Mouse (Mus musculus) forebrain, embryonic 10.5 days (tissue): Measurements from ENCODE around the gene Ctsc. TPM values are rescaled to one million over a fixed set of nuclear protein-coding genes. Genes with fewer than 3 reads are reported as not detected.

ENCODE experiments used
- DNase-seq: peaks from one replicate; pipeline ENCODE4 v3.0.0-alpha.2; 2017; ENCODE audit warnings: low spot score; ENCODE audit errors: extremely low spot score
- H3K27ac ChIP-seq: fragments of 300-500 bp; sonication (generic); 2 replicates; pipeline ENCODE4 v1.5.1; 2016; ENCODE audit warnings: mild to moderate bottlenecking
- H3K27me3 ChIP-seq: fragments of 300-500 bp; sonication (generic); 2 replicates; pipeline ENCODE4 v1.6.1; 2016; ENCODE audit warnings: mild to moderate bottlenecking; ENCODE audit not compliant: poor library complexity, severe bottlenecking
- H3K36me3 ChIP-seq: fragments of 300-500 bp; sonication (generic); replicated peaks from 2 replicates; pipeline ENCODE4 v1.6.1; 2016; ENCODE audit warnings: mild to moderate bottlenecking, moderate library complexity
- H3K4me1 ChIP-seq: fragments of 300-500 bp; sonication (generic); 2 replicates; pipeline ENCODE4 v1.6.1; 2016
- H3K4me3 ChIP-seq: fragments of 300-500 bp; sonication (generic); 2 replicates; pipeline ENCODE4 v1.5.1; 2016; ENCODE audit warnings: mild to moderate bottlenecking, moderate library complexity
- H3K9me3 ChIP-seq: fragments of 300-500 bp; sonication (generic); 2 replicates; pipeline ENCODE4 v1.6.1; 2016; ENCODE audit warnings: mild to moderate bottlenecking, moderate library complexity
- WGBS: fragments of 180-500 bp; shearing (Covaris S2); methylation state at CpG from one replicate; pipeline ENCODE4 v1.1.7; 2016; 5-methylcytosine and 5-hydroxymethylcytosine counted together
- polyA plus RNA-seq: library from polyadenylated mRNA; unstranded; fragments of >200 nt; fragmentation: Nextera tagmentation; extraction: Ambion mirVana; gene quantifications from 2 replicates; pipeline ENCODE4 v1.2.1, GENCODE M21; 2016

Ctsc gene
- polyA plus RNA-seq, 1 experiment from 2014 or later, result 24.1 TPM

DNA sequence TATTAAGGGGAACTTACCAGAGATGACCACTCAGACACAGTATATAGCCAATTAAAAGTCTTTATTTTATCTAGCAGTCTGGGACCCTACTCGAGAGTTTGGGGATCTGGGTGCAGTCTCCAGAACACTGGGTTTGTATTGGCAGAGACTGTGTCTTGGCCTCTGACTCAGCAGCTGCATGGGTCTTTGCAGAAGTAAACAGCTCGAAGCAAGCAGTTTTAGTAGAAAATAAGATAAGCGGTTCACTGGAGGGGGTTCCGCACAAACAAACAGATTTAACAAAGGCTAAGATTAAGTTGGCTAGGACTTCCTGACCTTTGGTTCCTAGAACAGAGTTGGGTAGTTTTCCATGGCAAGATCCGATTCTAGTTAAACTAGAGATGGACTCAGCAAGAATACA, 13.0 kb upstream of the Ctsc start:
- Histone ChIP-seq H3K9me3 (no peaks in the 10 kb centered on the region), H3K27me3 (no peaks in the 10 kb centered on the region), H3K36me3 (no peaks in the 10 kb centered on the region), H3K27ac (no peak overlapping the region), H3K4me3 (no peak overlapping the region), H3K4me1 (no peaks in the 10 kb centered on the region)
- DNase-seq, result no peak
- 81% methylated on average over 5 of the region's 5 CpGs for WGBS

DNA sequence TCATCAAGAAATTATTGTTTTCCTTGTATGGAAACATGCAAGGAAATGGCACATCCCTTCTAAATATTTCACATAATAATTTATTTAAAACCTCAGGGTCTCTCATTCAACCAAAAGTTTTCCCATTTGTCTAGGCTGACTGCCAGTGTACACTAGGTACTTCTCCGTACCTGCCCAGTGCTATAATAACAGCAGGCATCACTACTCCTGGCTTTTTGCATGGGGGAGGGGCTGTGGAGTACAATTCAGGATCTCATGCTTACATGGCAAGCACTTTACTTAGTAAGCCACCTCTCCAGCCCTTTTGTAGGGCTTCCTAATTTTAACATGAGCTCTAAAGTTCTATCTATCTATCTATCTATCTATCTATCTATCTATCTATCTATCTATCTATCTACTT, 8.0 kb upstream of the Ctsc start:
- H3K9me3 ChIP-seq, result no peaks in the 10 kb centered on the region

DNA sequence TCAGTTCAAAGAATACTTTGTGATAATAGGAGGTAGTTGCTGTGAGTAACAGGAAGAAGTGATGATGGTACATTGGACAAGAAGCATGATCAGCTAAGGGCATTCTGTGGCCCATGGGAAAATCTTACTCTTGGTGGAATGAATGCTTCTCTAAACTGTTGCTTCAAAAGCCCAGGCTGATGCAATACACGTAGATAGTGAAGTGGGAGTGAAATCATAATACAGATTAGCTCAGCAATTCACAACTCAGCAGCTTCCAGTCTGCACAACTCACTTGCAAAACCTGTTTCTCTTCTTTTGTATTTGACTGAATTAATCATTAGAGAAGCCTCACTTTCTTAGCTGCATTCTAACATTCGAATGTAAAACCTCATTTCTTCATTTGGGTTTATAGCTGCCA, 6.4 kb upstream of the Ctsc start:
- Histone ChIP-seq H3K4me1 (no peaks in the 10 kb centered on the region), H3K4me3 (no peak overlapping the region), H3K9me3 (no peaks in the 10 kb centered on the region), H3K36me3 (no peaks in the 10 kb centered on the region), H3K27me3 (no peaks in the 10 kb centered on the region), H3K27ac (no peak overlapping the region)
- no peak for DNase-seq
- WGBS, result 70% methylated on average over 2 of the region's 2 CpGs

More for the DNA sequence above, 8.0 kb upstream of the Ctsc start:
- Histone ChIP-seq H3K36me3 (no peaks in the 10 kb centered on the region), H3K27me3 (no peaks in the 10 kb centered on the region), H3K27ac (no peak overlapping the region), H3K4me1 (no peaks in the 10 kb centered on the region), H3K4me3 (no peak overlapping the region)
- no peak for DNase-seq
- 87% methylated on average over 1 of the region's 1 CpGs for WGBS

DNA sequence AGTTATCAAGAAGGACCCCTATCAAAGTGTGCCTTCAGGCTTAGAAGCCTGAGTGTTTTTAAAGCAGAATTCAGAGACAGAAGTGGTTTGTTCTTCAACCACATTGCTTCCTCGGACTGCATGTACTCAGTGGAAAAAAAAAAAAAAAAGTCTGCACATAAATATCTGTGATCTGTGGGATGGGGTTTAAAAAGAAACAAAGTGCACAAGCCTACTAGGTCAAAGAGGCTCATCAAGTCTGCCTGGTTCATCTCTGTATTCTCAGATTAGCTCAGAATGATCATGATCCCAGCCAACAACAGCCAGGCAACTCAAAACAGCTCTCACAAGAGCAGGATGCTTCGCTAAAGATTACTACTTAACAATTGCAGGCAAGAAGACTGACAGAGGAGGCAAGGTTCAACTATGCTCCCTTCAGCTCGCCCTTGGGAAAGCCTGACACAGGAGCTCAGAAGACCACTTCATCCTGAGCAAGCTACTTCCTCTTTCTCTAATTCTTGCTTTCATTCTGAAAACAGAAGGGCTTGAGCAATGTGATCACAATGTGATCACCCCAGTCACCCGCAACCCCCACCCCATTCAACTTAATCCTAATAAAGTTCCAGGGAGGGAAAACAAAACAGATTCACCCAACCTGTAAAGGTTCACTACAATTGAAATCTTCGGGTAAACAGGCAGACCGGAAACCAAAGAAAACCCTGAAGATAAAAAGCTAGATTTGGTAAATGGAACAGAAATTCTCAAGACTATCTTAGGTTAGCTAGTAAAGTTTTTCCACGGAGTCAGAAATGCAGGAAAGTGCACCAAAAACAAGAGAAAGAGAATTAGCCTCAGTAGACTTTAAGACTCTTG, 745 bp upstream of the Ctsc start:
- Histone ChIP-seq H3K36me3 (peaks cover 4% of the 10 kb centered on the region; the same call in 1 of the 2 replicates), H3K27ac (no peak overlapping the region), H3K4me3 (peak overlapping the region; percentile 63), H3K9me3 (no peaks in the 10 kb centered on the region), H3K4me1 (peaks cover 15% of the 10 kb centered on the region), H3K27me3 (no peaks in the 10 kb centered on the region)
- WGBS, result 32% methylated on average over 7 of the region's 7 CpGs
- DNase-seq, result no peak

DNA sequence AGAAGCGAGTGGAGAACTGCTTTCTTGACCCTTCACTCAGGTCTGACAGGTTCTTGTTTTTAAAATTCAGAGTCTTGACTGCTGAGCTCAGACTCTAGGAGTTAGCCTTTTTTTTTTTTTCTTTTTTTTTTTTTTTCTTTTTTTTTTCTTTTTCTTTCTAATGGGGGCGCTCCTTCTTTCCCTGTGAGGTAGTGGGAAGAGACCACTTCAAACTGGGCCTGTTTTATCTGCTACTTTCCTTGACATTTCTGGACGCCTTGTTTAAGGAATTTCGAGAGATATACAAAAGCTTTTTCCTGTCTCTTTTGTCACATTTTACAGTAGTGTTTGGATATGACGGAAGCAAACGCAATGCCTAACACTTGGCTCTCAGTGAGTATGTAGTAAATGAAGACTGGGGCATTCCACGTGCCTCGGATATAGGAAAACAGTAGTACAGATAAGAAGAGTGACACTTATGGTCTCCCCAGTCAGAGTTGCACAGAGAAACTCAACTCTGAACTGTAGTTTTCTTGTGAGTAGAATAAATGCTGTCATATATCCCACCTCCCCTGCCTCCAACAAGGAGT, 827 bp downstream of the Ctsc start:
- H3K27ac ChIP-seq, result peak overlapping the region; percentile 84; the same call in 1 of the 2 replicates
- no peaks in the 10 kb centered on the region for H3K9me3 ChIP-seq
- H3K4me1 ChIP-seq, result peaks cover 15% of the 10 kb centered on the region
- no peaks in the 10 kb centered on the region for H3K27me3 ChIP-seq
- no peak for DNase-seq
- H3K36me3 ChIP-seq, result peaks cover 4% of the 10 kb centered on the region; the same call in 1 of the 2 replicates
- 70% methylated on average over 8 of the region's 8 CpGs for WGBS
- peak overlapping the region; percentile 63 for H3K4me3 ChIP-seq

DNA sequence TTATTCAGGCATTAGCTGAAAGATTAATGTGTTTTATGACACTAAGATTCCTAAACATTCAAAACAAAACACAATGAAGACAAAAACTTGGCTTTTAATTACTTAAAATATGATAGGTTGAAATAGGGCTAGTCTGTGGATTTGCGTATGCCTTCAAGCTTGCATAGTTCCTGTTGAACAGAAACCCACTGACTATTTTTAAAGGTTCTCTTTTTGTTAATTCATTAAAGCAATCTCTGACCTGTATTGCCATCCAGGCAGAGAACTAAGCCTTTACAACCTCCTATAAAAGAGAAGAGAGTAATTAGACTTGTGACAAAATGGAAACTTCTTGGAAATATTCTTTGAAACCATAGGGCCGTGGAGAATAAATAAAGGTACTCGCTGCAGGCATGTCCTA, 7.4 kb downstream of the Ctsc start:
- 78% methylated on average over 3 of the region's 3 CpGs for WGBS
- H3K4me1 ChIP-seq, result no peaks in the 10 kb centered on the region; the same call in 1 of the 2 replicates
- no peaks in the 10 kb centered on the region for H3K27me3 ChIP-seq
- H3K36me3 ChIP-seq, result peaks cover 4% of the 10 kb centered on the region; the same call in 1 of the 2 replicates
- no peak for DNase-seq
- H3K27ac ChIP-seq, result no peak overlapping the region
- H3K4me3 ChIP-seq, result no peak overlapping the region
- no peaks in the 10 kb centered on the region for H3K9me3 ChIP-seq

DNA sequence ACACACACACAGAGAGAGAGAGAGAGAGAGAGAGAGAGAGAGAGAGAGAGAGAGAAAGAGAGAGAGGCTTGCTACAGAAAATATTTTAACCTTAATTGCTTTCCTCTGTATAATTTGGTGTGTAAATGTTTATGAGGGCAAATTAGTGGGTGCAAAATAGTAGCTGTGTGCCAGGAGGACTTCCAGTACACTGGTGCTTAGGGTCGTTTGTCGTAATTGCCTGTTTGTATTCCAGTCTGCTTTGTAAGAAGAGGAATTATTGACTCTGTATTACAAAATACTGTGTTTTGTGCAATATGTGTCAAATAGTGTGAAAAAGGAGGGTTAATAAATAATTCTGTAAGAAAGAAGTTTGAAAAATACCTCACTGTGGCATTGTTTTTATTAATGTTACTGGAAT, 13.2 kb downstream of the Ctsc start:
- 77% methylated on average over 2 of the region's 2 CpGs for WGBS
- H3K27ac ChIP-seq, result no peak overlapping the region
- peaks cover under 1% of the 10 kb centered on the region for H3K4me1 ChIP-seq
- no peaks in the 10 kb centered on the region for H3K27me3 ChIP-seq
- H3K4me3 ChIP-seq, result no peak overlapping the region
- H3K36me3 ChIP-seq, result no peaks in the 10 kb centered on the region
- no peak for DNase-seq
- H3K9me3 ChIP-seq, result no peaks in the 10 kb centered on the region

DNA sequence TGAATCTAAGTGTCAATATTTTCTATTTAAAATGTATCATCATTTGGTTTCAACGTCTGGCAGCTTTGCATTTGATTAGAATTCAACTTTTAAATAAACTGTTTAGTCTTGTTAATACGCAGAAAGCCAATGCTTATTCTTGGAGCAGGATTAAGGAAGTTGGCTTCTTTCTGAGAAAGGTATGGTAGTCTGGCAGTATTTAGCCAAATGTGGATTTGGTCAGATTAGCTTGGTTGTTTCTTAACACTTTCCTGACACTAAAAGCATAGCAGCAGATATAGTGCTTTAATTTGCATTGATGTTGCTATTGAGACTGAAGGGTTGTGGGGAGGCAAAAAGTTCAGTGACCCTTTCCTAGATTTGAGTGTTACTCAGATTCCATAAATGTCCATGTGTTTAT, 14.2 kb downstream of the Ctsc start:
- Histone ChIP-seq H3K9me3 (no peaks in the 10 kb centered on the region), H3K4me1 (peaks cover 6% of the 10 kb centered on the region), H3K36me3 (no peaks in the 10 kb centered on the region), H3K4me3 (no peak overlapping the region), H3K27me3 (no peaks in the 10 kb centered on the region), H3K27ac (no peak overlapping the region)
- WGBS, result 81% methylated on average over 2 of the region's 2 CpGs
- DNase-seq, result no peak

DNA sequence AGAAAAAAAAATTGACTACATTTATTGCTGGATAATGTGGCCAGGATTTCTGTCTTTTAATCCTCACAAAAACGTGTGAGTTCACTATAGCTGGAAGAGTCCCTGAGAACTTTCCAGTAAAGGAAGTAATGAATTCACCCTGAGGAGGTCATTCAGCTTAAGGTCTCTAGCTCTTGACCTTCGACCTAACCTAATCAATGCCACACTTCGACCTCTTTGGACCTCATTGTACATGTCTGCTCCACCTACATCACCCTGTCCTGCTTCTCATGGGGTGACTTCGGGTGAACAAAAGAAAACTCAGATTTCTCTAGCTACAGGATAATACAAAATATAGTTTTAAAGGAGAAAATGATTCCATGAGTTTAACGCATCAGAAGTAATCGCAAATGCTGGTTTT, 16.0 kb downstream of the Ctsc start:
- Histone ChIP-seq H3K4me1 (peaks cover 6% of the 10 kb centered on the region; the same call in 1 of the 2 replicates), H3K9me3 (no peaks in the 10 kb centered on the region), H3K27ac (no peak overlapping the region), H3K27me3 (no peaks in the 10 kb centered on the region), H3K36me3 (no peaks in the 10 kb centered on the region), H3K4me3 (no peak overlapping the region)
- DNase-seq, result no peak
- WGBS, result 56% methylated on average over 6 of the region's 6 CpGs

DNA sequence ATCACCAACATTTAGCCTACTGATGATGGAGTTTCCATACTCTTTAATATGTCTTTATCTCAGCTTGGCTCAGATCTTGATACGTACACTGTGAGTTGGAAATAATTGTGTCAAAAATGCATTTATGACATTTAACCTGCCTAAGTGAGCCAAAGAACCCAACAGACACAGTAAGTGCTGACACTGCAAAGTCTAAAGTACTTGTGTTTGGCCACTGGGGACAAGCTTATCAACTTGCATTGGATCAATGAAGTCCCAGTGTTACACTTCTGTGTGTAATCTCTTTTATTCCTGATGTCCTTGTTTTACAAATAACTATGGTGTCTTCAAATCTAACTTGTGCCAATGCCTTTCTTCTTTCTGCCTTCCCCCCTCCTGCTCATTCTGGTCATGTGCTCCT, 18.1 kb downstream of the Ctsc start:
- Histone ChIP-seq H3K4me3 (no peak overlapping the region), H3K27ac (no peak overlapping the region), H3K27me3 (no peaks in the 10 kb centered on the region), H3K9me3 (no peaks in the 10 kb centered on the region), H3K36me3 (0 out of 2 replicates have a peak, but pooled peaks cover 3% of the 10 kb centered on the region), H3K4me1 (peaks cover 6% of the 10 kb centered on the region; the same call in 1 of the 2 replicates)
- WGBS, result 92% methylated on average over 1 of the region's 1 CpGs
- no peak for DNase-seq

DNA sequence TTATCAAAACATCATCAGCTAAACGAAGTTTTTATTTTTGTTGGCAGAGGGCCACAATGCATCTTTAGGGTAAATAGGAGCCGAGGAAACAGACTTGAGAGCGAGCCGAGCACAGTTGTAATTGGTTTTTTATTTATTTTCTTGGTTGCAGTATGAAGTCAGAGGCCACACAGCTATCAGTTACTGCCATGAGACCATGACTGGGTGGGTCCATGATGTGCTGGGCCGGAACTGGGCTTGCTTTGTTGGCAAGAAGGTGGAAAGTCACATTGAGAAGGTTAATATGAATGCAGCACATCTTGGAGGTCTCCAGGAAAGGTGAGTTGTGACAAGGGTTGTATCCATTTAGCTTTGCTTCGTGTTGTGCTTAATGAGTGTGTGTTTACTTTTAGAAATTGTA, 19.0 kb downstream of the Ctsc start:
- 87% methylated on average over 6 of the region's 6 CpGs for WGBS
- H3K27me3 ChIP-seq, result no peaks in the 10 kb centered on the region
- no peak overlapping the region for H3K4me3 ChIP-seq
- peaks cover 6% of the 10 kb centered on the region; the same call in 1 of the 2 replicates for H3K4me1 ChIP-seq
- no peak for DNase-seq
- H3K9me3 ChIP-seq, result no peaks in the 10 kb centered on the region
- H3K36me3 ChIP-seq, result 0 out of 2 replicates have a peak, but pooled peaks cover 3% of the 10 kb centered on the region
- H3K27ac ChIP-seq, result no peak overlapping the region

DNA sequence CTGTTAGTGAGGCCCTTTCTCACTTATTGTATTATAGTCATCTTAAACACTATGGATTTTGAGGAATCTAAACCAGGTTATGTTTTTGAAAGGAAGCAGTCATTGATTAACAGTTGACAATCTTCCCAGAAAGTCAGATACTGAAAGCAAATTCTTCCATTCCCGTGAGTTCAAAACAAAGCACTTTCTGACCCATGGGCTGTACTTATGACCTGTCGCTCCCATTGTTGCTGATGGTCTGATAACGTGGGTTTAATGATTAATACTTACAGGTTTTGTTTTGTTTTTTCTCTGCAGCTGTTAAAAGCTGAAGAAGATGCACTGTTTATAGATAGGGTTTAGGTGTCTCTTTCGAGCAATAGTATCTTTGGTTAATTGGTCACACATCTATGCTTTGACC, 27.9 kb downstream of the Ctsc start:
- no peaks in the 10 kb centered on the region; the same call in 1 of the 2 replicates for H3K36me3 ChIP-seq
- H3K27me3 ChIP-seq, result no peaks in the 10 kb centered on the region
- 89% methylated on average over 4 of the region's 4 CpGs for WGBS
- no peaks in the 10 kb centered on the region for H3K9me3 ChIP-seq
- DNase-seq, result no peak
- no peaks in the 10 kb centered on the region for H3K4me1 ChIP-seq
- no peak overlapping the region for H3K27ac ChIP-seq
- H3K4me3 ChIP-seq, result no peak overlapping the region

DNA sequence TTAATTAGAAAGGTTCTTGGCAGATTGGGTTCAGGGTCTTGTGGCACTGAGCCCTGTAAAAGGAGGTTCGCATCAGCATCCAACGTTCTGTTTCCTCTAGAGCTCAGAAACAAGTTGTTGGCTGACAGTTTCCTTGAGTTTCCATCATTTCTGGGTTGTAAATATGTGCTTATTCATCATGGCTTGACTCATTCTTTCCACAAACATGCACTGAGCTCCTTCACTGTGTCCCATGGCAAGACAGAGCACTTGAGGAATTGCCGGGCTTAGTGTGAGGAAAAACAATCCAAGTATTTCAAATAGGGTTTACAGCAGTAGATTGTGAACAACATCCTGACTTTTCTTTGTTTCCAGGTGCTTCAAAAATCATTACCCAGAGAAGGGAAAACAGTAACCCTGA, 28.8 kb downstream of the Ctsc start:
- H3K27me3 ChIP-seq, result no peaks in the 10 kb centered on the region
- H3K4me3 ChIP-seq, result no peak overlapping the region
- no peaks in the 10 kb centered on the region for H3K4me1 ChIP-seq
- DNase-seq, result no peak
- no peak overlapping the region for H3K27ac ChIP-seq
- WGBS, result 88% methylated on average over 3 of the region's 3 CpGs
- no peaks in the 10 kb centered on the region; the same call in 1 of the 2 replicates for H3K36me3 ChIP-seq
- H3K9me3 ChIP-seq, result no peaks in the 10 kb centered on the region
